Mouse (Mus musculus) CD4-positive, CD25-positive, alpha-beta regulatory T cell (primary cell): ENCODE measurements around the gene Lztfl1. TPM values are rescaled to one million over a fixed set of nuclear protein-coding genes. Genes with fewer than 3 reads are reported as not detected.

ENCODE experiments used
- polyA plus RNA-seq: library from polyadenylated mRNA; unstranded; fragments of 100-300 nt; shearing (Covaris generic); gene quantifications from one replicate; pipeline ENCODE4 v1.2.1, GENCODE M21; 2017

Lztfl1 gene
- polyA plus RNA-seq = 33.9 TPM

GRCm38 (mm10) chr9:123717186-123718008 lies at the start of gene Lztfl1:
Gene Lztfl1 (minus strand): TSS chr9:123717697.

GRCm38 (mm10) chr9:123678327-123679105 lies 39.0 kb downstream of the Lztfl1 start, which contains the start of the genes Ccr9 and Slc6a20a:
Gene Ccr9 (plus strand): TSS chr9:123678439.
Gene Slc6a20a (minus strand): TSS chr9:123678885.

Other genes with a start within 250 kb of the Lztfl1 start
- 68.6 TPM for gene Limd1, start 239.0 kb downstream of the Lztfl1 start, polyA plus RNA-seq
- 73.0 TPM for gene Sacm1l, start 187.9 kb downstream of the Lztfl1 start, polyA plus RNA-seq
- 0.29 TPM for gene Slc6a20b, start 85.1 kb downstream of the Lztfl1 start, polyA plus RNA-seq
- 21.9 TPM for gene Ccr9, start 39.3 kb downstream of the Lztfl1 start, polyA plus RNA-seq
- gene Slc6a20a, start 38.8 kb downstream of the Lztfl1 start, polyA plus RNA-seq = not detected
- gene Cxcr6, start 88.8 kb upstream of the Lztfl1 start, polyA plus RNA-seq = 8.3 TPM
- 41.1 TPM for gene Fyco1, start 134.2 kb upstream of the Lztfl1 start, polyA plus RNA-seq
- gene Xcr1, start 144.3 kb upstream of the Lztfl1 start, polyA plus RNA-seq = 0.24 TPM